Mouse (Mus musculus): ENCODE data around the gene Tshb. TPM values are rescaled to one million over a fixed set of nuclear protein-coding genes. Genes with fewer than 3 reads are reported as not detected.

Gene Tshb
- total RNA-seq, 2 experiments from 2014 or later: not detected

- DNase-seq (ENCODE audit: low spot score in 2 of 2): no peak
These were observed 44.2 kb downstream of the Tshb start for GRCm38 (mm10) chr3:102738161-102738901.

GRCm38 (mm10) chr3:102737106-102737505, 45.4 kb downstream of the Tshb start:
- DNase-seq (ENCODE audit: low spot score in 2 of 2): no peak

GRCm38 (mm10) chr3:102736436-102736835, 46.1 kb downstream of the Tshb start:
- no peak for DNase-seq (ENCODE audit: low spot score in 2 of 2)

GRCm38 (mm10) chr3:102735638-102736037, 46.9 kb downstream of the Tshb start:
- DNase-seq (ENCODE audit: low spot score in 2 of 2): no peak

- peak; percentile 10 to 43 for DNase-seq (ENCODE audit: low spot score in 2 of 2)
These were observed 47.4 kb downstream of the Tshb start for GRCm38 (mm10) chr3:102735031-102735558.

- peak; percentile 66 to 69 for DNase-seq (ENCODE audit: low spot score in 2 of 2)
These were observed 48.0 kb downstream of the Tshb start, which contains the start of gene Tspan2 for GRCm38 (mm10) chr3:102734313-102735030. Gene Tspan2 (plus strand): TSS chr3:102734529.

GRCm38 (mm10) chr3:102733936-102734312, 48.6 kb downstream of the Tshb start:
- no peak for DNase-seq (ENCODE audit: low spot score in 2 of 2)

- DNase-seq (ENCODE audit: low spot score in 2 of 2): no peak
These were observed 49.5 kb downstream of the Tshb start for GRCm38 (mm10) chr3:102733050-102733449.

- no peak for DNase-seq (ENCODE audit: low spot score in 2 of 2)
These were observed 49.9 kb downstream of the Tshb start for GRCm38 (mm10) chr3:102732619-102733018.

- DNase-seq (ENCODE audit: low spot score in 2 of 2): no peak
These were observed 51.4 kb downstream of the Tshb start for GRCm38 (mm10) chr3:102731112-102731511.

GRCm38 (mm10) chr3:102729416-102729815, 53.1 kb downstream of the Tshb start:
- no peak for DNase-seq (ENCODE audit: low spot score in 2 of 2)

Other genes starting within 250 kb of the Tshb start
- gene Tspan2, start 48.2 kb downstream of the Tshb start, total RNA-seq (2021): 1 to 10 TPM; 4.8 to 6.9 TPM
- gene Sycp1, start 153.4 kb upstream of the Tshb start, total RNA-seq (2021): not detected
- gene Nr1h5, start 181.4 kb upstream of the Tshb start, total RNA-seq (2021): not detected
- gene Sike1, start 213.0 kb upstream of the Tshb start, total RNA-seq (2021): 10 to 100 TPM; 62.0 to 70.6 TPM
- gene Csde1, start 237.7 kb upstream of the Tshb start, total RNA-seq (2021): 100 to 1,000 TPM; 423 to 430 TPM

Measured in adrenal gland, adult 18-20 months (tissue).